Mouse (Mus musculus) heart, postnatal 0 days (tissue): Measurements from ENCODE around the gene Arl2bp. TPM values are rescaled to one million over a fixed set of nuclear protein-coding genes. Genes with fewer than 3 reads are reported as not detected.
A peak's percentile ranks its signal among the peaks of the same experiment; 100 is the strongest.

Experiments
- ATAC-seq: fragments of 200-750 bp; cut with Nextera tagmentation; 2 replicates; pipeline ENCODE4 v1.8.0; 2017; ENCODE audit warnings: low read depth, moderate number of reproducible peaks, moderate library complexity; ENCODE audit not compliant: insufficient read depth
- DNase-seq: peaks from one replicate; pipeline ENCODE4 v3.0.0-alpha.2; 2016; ENCODE audit warnings: low spot score
- H3K27ac ChIP-seq: fragments of 300-500 bp; sonication (generic); 2 replicates; pipeline ENCODE4 v1.5.1; 2014; ENCODE audit warnings: low read depth, mild to moderate bottlenecking
- H3K27me3 ChIP-seq: fragments of 300-500 bp; sonication (generic); 2 replicates; pipeline ENCODE4 v1.6.1; 2014; ENCODE audit warnings: low read length, mixed read lengths; ENCODE audit not compliant: control insufficient read depth, insufficient read depth
- H3K36me3 ChIP-seq: fragments of 300-500 bp; sonication (generic); replicated peaks from 2 replicates; pipeline ENCODE4 v1.6.1; 2014; ENCODE audit warnings: low read length, mixed read lengths; ENCODE audit not compliant: control insufficient read depth, insufficient read depth
- H3K4me1 ChIP-seq: fragments of 300-500 bp; sonication (generic); 2 replicates; pipeline ENCODE4 v1.6.1; 2014; ENCODE audit warnings: antibody characterized with exemption; ENCODE audit not compliant: control insufficient read depth, insufficient read depth
- H3K4me2 ChIP-seq: fragments of 300-500 bp; sonication (generic); 2 replicates; pipeline ENCODE4 v1.6.1; 2014; ENCODE audit warnings: low read depth, mild to moderate bottlenecking, low read length, moderate library complexity
- H3K4me3 ChIP-seq: fragments of 300-500 bp; sonication (generic); 2 replicates; pipeline ENCODE4 v1.5.1; 2014; ENCODE audit warnings: low read depth, low read length
- H3K9ac ChIP-seq: fragments of 300-500 bp; sonication (generic); replicated peaks from 2 replicates; pipeline ENCODE4 v1.6.1; 2014; ENCODE audit warnings: low read depth, low read length, mixed read lengths
- H3K9me3 ChIP-seq: fragments of 300-500 bp; sonication (generic); replicated peaks from 2 replicates; pipeline ENCODE4 v1.6.1; 2016; ENCODE audit warnings: low read length; ENCODE audit not compliant: control insufficient read depth
- CTCF ChIP-seq: IDR thresholded peaks from 2 replicates; pipeline ENCODE4 v1.5.1; 2016; ENCODE audit warnings: antibody characterized with exemption, control low read depth, low read depth
- EP300 ChIP-seq: IDR thresholded peaks from 2 replicates; pipeline ENCODE4 v1.6.1; 2016; ENCODE audit warnings: antibody characterized with exemption, low read depth
- WGBS: fragments of 180-500 bp; shearing (Covaris S2); extraction: QIAGEN DNeasy Blood & Tissue Kit; methylation state at CpG from one replicate; pipeline ENCODE4 v1.1.7; 2014; 5-methylcytosine and 5-hydroxymethylcytosine counted together
- polyA plus RNA-seq: library from polyadenylated mRNA; unstranded; fragments of >200 nt; fragmentation: Nextera tagmentation; extraction: Ambion mirVana; gene quantifications from 2 replicates; pipeline ENCODE4 v1.2.1, GENCODE M21; 2015
- total RNA-seq: library from RNA; depleted of rRNA; stranded (reverse); fragments of >200 nt; gene quantifications from 2 replicates; pipeline ENCODE4 v1.2.3, GENCODE M21; 2014; ENCODE audit warnings: low replicate concordance

Gene Arl2bp
- total and polyA plus RNA-seq, 2 experiments from 2014 or later: 125 to 223 TPM

DNA sequence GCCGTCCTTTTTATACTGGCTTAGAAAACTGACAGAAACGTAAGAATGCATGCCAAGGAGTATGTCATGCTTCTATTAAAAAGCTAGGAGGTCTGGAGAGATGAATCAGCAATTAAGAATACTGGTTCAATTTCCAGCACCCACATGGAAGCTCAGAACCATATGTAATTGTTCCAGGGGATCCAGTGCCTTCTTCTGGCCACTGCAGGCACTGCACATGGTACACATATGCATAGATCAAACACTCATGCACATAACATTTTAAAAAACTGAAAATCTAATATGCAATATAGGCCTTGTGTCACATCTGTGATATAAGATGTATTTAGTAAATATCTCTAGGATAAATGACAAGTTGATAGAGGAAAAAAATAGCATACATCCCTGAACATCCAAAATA lies 8.4 kb upstream of the Arl2bp start:
- WGBS: 84% methylated on average over 2 of the region's 2 CpGs
- Histone ChIP-seq H3K9me3 (no peaks in the 10 kb centered on the region), H3K27me3 (no peaks in the 10 kb centered on the region), H3K4me2 (no peak overlapping the region), H3K36me3 (peaks cover 56% of the 10 kb centered on the region), H3K4me1 (no peaks in the 10 kb centered on the region), H3K4me3 (no peak overlapping the region), H3K9ac (no peak overlapping the region), H3K27ac (no peak overlapping the region)
- TF ChIP-seq CTCF (no peak), EP300 (no peak)
- no peak for ATAC-seq
- no peak for DNase-seq

DNA sequence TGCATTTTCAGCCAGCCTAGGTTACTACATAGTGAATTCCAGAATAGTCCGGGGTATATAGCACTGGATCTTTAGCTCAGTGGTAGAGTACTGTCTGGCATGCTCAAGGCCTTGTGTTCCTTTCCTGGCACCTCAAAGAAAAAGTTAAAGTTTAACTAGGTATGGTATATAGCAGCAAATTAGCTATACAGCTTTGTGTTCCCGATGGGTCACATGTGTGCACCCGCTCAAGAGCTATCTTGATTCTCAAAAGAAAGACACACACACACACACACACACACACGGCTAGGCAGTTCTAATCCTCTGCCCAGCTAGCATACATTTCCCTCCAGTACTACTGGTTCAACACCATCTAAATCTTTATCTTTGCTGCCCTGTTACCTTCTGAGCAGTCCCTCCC lies 6.0 kb upstream of the Arl2bp start:
- TF ChIP-seq CTCF (no peak), EP300 (no peak)
- Histone ChIP-seq H3K27ac (no peak overlapping the region), H3K9me3 (no peaks in the 10 kb centered on the region), H3K4me1 (no peaks in the 10 kb centered on the region), H3K27me3 (no peaks in the 10 kb centered on the region), H3K9ac (no peak overlapping the region), H3K4me3 (no peak overlapping the region), H3K4me2 (no peak overlapping the region), H3K36me3 (peaks cover 34% of the 10 kb centered on the region)
- DNase-seq (no peak), ATAC-seq (no peak)
- WGBS: 86% methylated on average over 4 of the region's 4 CpGs

DNA sequence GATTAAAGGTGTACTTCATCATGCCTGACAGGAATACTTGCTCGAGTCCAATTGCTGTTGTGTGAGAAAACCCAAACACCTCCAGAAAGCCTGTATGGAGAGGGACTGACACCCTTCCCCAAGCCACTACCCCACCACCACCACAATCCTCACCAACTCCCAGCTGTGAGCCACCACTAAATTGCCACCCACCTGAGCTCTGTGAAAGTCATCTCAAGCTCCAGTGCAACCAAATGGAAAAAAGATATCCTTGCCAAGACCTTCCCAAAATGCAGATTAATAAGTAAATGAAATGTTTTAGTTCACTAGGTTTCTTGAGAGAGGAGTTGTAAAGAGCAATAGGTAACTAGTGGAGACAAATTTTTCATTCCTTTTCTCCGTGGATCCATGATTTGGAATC lies 1.7 kb upstream of the Arl2bp start:
- Histone ChIP-seq H3K27ac (no peak overlapping the region), H3K4me1 (peaks cover 6% of the 10 kb centered on the region; the same call in 1 of the 2 replicates), H3K4me3 (no peak overlapping the region), H3K27me3 (no peaks in the 10 kb centered on the region), H3K9ac (no peak overlapping the region), H3K4me2 (no peak overlapping the region), H3K36me3 (peaks cover 19% of the 10 kb centered on the region; the same call in 1 of the 2 replicates), H3K9me3 (no peaks in the 10 kb centered on the region)
- ATAC-seq (no peak), DNase-seq (no peak)
- WGBS: 77% methylated on average over 2 of the region's 2 CpGs
- TF ChIP-seq EP300 (no peak), CTCF (no peak)

DNA sequence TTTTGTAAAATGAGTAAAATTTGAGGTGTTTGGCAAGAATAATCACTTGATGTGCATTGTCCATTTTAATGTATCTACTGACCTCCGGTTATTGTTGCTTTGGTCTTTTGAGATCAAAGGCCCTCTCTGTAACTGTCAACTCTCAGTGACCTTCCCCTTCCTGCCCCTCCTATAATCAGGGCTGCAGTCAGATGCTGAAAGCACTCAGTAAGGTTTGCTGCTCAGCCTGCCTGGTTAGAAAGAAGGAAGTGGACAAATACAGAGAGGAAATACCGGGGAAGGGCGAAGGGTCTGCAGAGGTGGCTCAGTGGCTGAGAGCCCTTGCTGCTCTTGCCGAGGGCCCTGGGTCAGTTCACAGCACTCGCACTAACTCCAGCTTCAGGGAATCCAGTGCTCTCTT lies 8.0 kb downstream of the Arl2bp start:
- H3K36me3 ChIP-seq: peaks cover 53% of the 10 kb centered on the region
- H3K27ac ChIP-seq: no peak overlapping the region
- H3K9ac ChIP-seq: no peak overlapping the region
- no peak for DNase-seq
- no peak overlapping the region for H3K4me2 ChIP-seq
- no peak for ATAC-seq
- H3K4me3 ChIP-seq: no peak overlapping the region
- WGBS: 77% methylated on average over 5 of the region's 5 CpGs
- TF ChIP-seq CTCF (no peak), EP300 (no peak)
- no peaks in the 10 kb centered on the region for H3K27me3 ChIP-seq
- H3K9me3 ChIP-seq: no peaks in the 10 kb centered on the region
- H3K4me1 ChIP-seq: no peaks in the 10 kb centered on the region

DNA sequence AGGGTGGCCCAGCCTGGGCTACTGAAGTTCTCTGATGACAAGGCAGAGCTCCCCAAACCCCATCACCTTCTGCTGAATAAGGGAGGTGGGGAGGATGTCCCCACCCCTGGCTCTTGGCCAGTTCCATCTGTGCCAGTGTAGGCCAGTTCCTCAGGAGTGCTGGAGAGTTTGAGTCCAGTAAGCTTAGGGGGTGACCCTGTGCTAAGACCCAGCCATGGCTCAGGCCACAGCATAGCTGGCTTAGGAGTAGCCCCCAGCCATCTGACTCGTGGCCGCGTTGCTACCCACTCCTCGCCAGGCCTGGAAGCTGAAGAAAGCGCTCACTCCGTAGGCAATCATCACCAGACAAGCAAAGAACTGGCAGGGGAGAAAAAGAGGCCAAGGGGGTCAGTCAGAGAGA lies 9.5 kb downstream of the Arl2bp start:
- Histone ChIP-seq H3K4me1 (no peaks in the 10 kb centered on the region), H3K36me3 (peaks cover 40% of the 10 kb centered on the region), H3K9ac (no peak overlapping the region), H3K27me3 (no peaks in the 10 kb centered on the region), H3K9me3 (no peaks in the 10 kb centered on the region), H3K4me3 (no peak overlapping the region), H3K4me2 (no peak overlapping the region), H3K27ac (no peak overlapping the region)
- DNase-seq (no peak), ATAC-seq (no peak)
- WGBS: 86% methylated on average over 6 of the region's 6 CpGs
- TF ChIP-seq CTCF (no peak), EP300 (no peak)

DNA sequence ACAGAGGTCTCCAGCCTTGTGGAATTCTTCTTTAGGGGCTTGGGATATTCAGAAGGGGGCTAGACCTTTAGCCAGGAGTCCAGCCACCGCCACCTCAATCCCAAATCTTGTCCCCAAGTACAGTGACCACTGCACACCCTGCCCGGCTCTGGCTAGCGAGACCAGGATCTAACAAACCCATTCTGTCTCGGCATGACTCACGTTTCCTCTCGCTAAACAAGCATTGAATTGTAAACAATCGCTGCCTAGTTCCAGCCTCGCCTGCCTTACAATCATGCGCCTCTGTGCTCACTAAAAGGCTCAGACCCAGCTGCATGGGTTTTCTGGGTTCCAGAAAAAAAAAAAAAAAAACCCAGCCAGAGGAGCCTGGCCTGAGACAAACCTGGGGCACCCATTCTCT lies 12.2 kb downstream of the Arl2bp start:
- no peak for ATAC-seq
- H3K4me2 ChIP-seq: no peak overlapping the region

More for the DNA sequence above, 12.2 kb downstream of the Arl2bp start:
- H3K27me3 ChIP-seq: no peaks in the 10 kb centered on the region
- H3K4me3 ChIP-seq: no peak overlapping the region
- no peaks in the 10 kb centered on the region for H3K9me3 ChIP-seq
- H3K9ac ChIP-seq: no peak overlapping the region
- DNase-seq: no peak
- WGBS: 53% methylated on average over 9 of the region's 9 CpGs
- H3K4me1 ChIP-seq: no peaks in the 10 kb centered on the region
- 0 out of 2 replicates have a peak overlapping the region, but pooled peaks have one; percentile 19 for H3K27ac ChIP-seq
- peaks cover 14% of the 10 kb centered on the region for H3K36me3 ChIP-seq
- TF ChIP-seq EP300 (no peak), CTCF (no peak)
